Mouse (Mus musculus) brain, embryonic 18.5 days (tissue): ENCODE results near the gene Atp8a1.

Experiments
- DNase-seq: peaks from one replicate; pipeline ENCODE4 v3.0.0-alpha.2; 2012; ENCODE audit warnings: low read depth, low spot score

The Atp8a1 gene

DNA sequence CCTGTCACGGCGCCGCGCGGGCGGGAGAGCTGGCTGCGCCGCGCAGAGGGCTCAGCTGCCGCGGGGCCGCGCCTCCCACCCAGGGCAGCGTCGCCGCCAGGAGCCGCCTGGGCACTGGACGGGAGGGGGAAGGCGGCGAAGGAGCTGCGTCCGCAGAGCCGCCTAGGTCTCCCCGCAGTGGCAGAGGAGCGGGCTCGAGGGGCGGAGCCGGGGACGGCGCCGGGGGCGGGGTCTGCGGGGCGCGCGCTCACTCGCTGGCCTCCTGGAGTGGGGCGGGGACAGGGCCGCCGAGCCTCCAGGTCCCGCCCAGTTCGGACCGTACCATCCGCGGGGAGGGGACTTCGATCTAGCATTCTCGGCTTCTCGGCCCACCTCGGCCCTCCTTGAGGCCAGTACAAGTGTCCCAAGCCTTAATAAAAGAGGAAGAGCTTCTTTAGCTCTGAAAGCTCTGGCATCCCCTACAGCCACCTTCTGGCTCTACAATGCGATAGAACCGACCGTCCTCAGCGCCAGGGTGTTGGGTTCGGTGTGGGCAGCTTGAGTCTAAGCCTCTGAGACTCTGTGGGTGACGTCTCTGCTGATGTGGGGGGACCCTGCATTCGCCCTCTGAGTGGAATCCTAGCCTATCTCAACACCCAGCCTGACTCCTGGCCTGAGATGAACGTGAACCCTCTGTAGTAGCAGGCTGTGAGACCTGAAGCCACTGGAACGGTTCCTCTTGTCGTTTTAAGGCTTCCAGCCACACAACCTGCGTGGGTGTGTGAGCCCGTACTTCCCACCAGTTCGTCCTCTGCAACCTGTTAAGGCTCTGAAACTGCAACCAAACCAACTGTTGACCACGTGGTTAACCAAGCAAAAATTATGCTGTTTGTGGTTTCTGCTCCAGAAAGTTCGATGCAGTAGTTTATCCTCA is at the start of gene Atp8a1:
TSS of gene Atp8a1 (minus strand) at position 182 of the 913 bp plus-strand sequence.
- DNase-seq: peak; percentile 93

DNA sequence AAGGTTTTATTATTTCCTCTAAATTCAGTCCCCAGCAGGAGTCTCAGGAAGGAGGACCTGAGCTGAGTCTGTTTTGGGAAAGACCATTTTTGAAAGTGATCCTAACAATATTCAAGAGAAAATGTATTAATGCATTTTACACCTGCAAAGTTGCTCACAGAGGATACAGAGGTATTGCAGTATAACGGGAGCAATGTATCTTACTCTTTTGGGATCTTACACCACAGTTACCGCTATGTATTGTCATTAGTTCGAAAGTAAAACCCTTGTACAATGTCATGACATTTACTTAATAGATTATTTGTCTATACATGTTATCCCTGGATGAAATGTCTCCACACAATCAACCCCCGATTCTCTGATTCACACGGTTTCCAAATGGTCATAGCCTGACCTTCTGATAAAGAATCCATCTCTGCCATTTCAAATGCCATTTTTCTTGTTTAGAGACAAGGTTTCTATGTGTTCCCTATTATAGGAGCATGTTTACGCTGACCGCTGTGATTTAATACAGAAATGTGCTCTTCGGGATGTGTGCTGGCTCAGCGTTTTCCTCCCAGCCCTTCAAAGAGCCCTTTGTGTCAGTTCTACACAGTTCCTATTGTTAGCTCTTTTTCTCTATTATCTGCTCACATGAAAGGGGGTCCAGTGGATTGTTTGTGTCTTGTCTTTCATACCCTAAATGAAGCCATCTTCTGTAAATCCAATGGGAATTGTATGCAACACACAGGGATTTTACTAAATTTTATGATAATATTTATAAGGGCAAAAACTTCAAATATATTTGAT is 37.4 kb upstream of the Atp8a1 start:
- DNase-seq: no peak

- DNase-seq: no peak
These were observed 36.4 kb upstream of the Atp8a1 start for GRCm38 (mm10) chr5:67883564-67884171.

GRCm38 (mm10) chr5:67871414-67871813 is 24.2 kb upstream of the Atp8a1 start:
- no peak for DNase-seq

DNA sequence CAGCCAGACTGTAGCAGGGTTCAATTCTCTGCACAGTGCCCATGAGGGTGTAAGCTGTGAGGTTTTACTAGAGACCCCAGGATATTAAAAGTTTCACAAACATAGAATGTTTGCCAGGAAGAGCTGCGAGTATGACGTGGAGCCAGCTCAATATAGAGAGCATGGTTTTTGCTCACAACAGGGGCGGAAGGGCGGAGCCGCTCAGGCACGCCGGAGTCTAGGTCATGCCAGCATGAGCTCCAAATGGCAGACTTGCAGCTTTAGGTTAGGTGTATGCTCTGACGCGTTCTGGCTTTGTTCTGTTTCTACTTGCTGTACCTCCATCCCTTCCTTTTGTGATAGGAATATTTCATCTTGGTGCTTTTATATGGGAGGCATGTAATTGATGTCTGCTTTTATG is 19.0 kb upstream of the Atp8a1 start:
- no peak for DNase-seq

GRCm38 (mm10) chr5:67865670-67866069 is 18.4 kb upstream of the Atp8a1 start:
- no peak for DNase-seq

GRCm38 (mm10) chr5:67864508-67865060 is 17.4 kb upstream of the Atp8a1 start:
- DNase-seq: no peak

DNA sequence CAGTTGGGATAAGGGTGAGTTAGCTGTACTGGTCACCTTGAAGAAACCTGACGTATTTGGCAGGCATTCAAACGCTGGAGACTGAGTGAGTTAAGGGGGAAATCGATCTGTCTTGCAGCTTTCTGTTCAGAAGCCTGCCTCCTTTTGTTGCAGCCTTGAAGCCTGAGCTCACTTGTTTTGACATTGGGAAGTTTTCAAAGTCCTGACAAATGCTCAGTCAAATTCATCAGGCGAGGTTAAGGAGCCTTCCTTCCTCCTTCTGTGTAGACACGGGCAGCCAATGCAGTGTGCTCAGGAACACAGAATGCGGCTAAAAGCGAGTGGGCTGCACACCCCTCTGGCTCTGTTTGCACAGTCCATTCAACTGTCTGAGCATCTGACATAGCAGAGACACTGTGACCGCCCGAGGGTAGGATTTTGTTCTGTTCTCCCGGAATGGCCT is 16.7 kb upstream of the Atp8a1 start:
- no peak for DNase-seq

- DNase-seq: no peak
These were observed 7.9 kb upstream of the Atp8a1 start for GRCm38 (mm10) chr5:67854963-67855606.

DNA sequence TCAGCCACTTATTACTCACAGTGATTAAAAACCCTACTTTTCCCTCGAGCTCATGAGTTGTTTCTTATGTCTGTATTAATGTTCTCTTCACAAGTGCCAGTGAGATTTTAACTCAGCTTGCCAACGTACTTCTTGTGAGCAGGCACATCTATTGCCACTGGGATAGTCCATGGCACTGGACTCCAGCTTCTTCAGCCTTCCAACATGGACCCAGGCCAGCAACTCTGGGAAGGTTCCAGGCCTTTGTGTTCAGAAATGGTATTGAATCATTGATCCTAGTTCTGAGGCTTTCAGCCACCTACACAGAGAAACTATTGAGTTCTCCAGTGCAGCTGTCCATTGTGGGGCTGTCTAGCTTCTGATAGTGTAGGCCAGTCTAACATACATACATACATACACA is 5.6 kb upstream of the Atp8a1 start:
- DNase-seq: no peak

- no peak for DNase-seq
These were observed 2.2 kb upstream of the Atp8a1 start for GRCm38 (mm10) chr5:67849411-67849810.

- DNase-seq: no peak
These were observed 1.3 kb upstream of the Atp8a1 start for GRCm38 (mm10) chr5:67848511-67849014.

GRCm38 (mm10) chr5:67846361-67847224 is 641 bp downstream of the Atp8a1 start:
- no peak for DNase-seq

DNA sequence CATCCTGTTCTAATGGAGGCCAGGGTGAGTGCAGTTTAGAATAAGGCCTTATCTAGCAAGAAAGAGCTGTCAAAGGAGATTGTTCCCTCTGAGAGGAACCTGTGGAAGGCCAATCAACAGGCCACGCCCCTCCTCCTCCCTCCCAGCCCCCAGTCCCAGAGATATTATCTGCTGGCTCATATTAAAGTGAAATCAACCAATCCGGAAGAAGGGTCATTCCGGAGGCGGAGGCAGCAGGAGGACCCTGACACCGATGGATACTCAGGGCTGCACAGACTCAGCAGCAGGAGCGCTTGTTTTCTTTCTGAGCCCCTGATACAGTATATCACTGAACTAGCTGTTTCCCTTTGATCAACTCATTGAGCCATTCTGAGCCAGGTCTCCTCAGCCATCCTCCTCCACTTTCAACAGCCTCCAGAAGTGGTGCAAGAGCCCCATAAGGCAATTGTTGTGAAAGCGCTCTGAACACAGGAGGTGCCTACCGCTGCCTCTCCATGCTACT is 2.0 kb downstream of the Atp8a1 start:
- DNase-seq: no peak

- no peak for DNase-seq
These were observed 3.2 kb downstream of the Atp8a1 start for GRCm38 (mm10) chr5:67844070-67844469.

DNA sequence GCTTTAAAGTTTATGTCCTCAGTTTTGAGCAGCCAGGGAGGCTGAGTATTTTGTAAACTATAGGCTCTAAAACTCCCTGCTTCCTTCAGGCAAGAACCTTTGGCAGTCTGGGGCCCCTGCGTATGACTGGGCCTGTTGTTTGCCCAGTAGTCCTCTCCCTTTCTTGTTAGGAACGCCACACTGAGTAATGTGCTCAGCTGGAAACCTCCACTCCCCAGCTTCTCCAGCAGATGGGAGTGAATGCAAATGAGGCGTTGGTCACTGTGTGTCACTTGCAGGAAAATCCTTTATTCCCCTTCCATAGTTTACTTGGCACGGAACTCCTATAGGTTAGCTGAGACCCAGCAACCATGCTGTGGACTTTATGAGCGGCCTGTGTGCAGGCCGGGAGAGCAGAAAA is 4.9 kb downstream of the Atp8a1 start:
- no peak for DNase-seq

DNA sequence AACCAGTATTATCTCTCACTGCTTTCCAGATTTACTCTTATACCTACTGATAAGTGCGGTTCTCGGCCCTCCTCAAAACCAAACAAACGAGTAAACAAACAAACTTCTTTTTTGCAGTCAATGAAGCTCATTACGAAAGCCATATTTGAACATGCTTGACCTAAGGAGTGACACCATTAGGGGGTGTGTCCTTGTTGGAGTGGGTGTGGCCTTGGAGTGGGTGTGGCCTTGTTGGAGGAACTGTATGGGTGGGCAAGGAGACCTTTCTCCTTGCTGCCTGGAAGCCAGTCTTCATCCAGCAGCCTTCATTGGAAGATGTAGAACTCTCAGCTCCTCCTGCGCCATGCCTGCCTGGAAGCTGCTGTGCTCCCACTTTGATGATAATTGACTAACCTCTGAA is 13.4 kb downstream of the Atp8a1 start:
- DNase-seq: no peak

- DNase-seq: no peak
These were observed 15.7 kb downstream of the Atp8a1 start for GRCm38 (mm10) chr5:67831293-67832147.

- no peak for DNase-seq
These were observed 18.9 kb downstream of the Atp8a1 start for GRCm38 (mm10) chr5:67828356-67828755.
